Mouse (Mus musculus): ENCODE data around the gene Gdpd4. TPM values are rescaled to one million over a fixed set of nuclear protein-coding genes. Genes with fewer than 3 reads are reported as not detected.
A peak's percentile ranks its signal among the peaks of the same experiment; 100 is the strongest.

Gdpd4 gene
- not detected for total RNA-seq (2022)

DNA sequence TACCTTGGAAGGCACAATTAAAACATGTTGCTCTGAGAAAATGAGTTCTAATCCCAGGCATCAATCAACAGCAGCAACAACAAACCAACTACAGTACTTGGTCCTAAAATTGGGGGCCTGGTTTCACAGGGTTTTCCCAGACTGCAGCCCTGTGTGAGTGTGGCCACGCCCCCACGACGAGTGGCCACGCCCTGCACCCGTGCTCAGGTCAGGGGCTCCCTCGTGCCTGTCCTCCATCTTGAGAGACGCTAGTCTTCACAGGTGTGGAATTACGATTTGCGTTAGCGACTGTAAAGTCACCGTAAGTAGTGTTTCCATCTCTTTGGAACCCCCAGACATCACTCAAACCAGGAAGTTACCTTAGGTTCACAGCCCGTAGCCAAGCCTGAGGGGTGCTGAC is at the start of gene Gdpd4:
Gdpd4 (plus strand) TSS at position 214 of the 400 bp plus-strand sequence.
- no peak for DNase-seq (ENCODE audit: low spot score)

DNA sequence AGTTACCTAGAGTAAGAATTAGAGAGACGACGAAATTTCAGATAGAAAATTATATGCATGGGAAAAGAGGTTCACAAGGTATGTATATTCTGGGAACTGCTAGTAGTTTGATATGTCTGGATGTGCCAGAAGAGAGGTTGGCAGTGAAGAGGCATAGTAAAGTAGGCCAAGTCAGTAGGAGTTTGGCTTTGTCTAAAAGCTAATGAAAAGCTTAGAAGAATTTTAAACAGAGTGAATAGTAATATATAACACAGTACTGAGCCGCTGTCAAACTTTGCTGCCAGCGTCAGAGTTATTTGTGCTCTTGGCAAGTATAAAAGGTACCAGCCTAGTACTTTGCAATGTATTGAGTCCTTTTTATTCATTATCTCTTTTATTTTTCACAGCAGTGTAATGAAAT is 47.4 kb upstream of the Gdpd4 start:
- no peak for DNase-seq (ENCODE audit: low spot score)

DNA sequence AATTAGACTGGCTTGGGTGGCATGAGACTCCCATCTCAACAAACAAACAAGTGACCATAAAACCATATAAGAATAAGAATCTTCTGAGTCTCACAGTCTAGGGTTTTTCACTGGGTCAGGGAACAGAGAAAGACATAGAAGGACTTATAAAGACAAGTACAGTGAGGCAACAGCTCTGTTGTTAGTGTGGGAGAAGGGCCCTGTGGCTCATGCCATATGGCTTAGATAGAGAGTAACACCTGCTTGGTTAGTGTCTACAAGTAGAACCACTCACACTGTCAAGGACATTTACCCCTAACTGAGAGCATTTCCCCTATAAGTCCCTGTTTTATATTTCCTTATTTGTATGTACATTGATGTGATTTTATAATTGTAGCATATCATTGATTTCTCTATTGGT is 46.4 kb upstream of the Gdpd4 start:
- no peak for DNase-seq (ENCODE audit: low spot score)

DNA sequence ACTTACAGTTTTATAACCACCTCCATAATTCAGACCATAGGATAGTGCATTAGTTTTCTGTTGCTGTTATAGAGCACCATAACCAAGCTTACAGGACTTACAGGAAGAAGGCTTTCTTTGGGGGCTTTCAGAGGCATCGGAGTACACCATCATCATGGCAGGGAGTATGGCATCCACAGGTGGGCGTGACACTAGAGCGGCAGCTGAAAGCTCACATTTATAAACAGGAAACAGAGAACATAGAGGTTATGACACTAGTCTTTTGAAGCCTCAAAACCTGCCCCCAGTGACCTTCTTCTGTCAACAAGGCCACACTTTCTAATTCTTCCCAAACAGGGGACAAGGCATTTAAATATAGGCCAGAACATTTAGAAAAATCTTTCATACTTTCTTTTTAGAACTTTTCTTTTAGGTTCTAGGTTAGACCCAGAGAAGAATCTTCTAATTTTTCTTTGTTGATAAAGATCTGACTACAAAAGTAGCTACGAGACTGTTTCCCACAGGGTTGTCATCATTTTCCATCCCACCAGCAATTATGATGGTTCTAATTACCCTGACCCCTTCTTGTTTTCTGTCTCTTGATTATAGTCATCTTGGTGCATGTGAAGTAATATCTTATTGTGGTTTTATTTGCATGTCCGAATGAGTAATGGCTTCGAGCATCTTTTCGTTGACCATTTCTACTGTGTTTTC is 41.8 kb upstream of the Gdpd4 start:
- no peak for DNase-seq (ENCODE audit: low spot score)

DNA sequence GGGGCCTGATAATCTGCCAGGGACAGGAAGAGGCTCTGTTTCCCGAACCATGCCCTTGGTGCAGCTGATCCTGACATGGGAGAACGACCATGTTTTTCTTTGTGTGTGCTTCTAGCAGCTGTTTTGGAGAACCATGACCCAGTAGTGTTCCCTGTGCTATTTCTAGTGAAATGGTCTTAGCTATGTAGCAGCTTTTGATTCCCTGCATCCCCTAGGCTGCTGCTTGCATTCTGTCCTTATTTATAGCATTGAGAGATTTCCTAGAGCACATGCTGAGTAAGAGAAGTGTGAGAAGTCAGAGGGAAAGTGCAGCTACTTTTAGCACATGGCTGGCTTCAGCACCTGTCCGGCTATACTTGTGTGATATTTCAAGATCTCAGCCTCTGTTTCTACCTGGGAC is 8.1 kb upstream of the Gdpd4 start:
- no peak for DNase-seq (ENCODE audit: low spot score)

DNA sequence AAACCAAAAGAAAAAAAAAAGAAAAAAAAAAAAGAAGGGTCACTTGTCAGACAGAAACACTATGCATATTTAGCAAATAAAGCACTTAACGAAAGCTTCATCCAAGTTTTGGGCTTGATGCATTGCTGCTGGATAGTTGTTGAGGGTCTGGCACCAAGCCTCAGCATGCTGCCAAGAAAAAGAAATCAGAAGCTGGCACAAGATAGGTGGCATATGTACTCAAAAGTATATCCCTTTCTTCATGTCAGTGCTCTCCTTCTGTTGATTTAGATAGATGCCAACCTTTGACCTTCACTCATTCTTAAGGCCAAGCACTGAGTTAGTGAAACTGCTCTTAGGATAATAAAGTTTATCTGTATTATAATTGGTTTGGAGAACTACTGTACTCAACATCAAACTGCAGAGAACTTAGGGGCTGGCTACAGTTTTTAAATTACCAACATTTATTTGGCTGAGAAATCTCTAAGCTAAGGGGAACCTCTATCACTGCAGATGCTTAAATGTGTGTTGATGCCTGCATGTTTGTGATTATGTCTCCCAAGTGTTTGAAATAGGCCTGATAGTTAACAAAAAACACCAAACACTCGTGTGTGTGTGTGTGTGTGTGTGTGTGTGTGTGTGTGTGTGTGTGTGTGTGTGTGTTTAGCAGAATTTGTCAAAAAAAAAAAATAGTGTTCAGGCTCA is 4.8 kb upstream of the Gdpd4 start:
- DNase-seq (ENCODE audit: low spot score) = no peak

DNA sequence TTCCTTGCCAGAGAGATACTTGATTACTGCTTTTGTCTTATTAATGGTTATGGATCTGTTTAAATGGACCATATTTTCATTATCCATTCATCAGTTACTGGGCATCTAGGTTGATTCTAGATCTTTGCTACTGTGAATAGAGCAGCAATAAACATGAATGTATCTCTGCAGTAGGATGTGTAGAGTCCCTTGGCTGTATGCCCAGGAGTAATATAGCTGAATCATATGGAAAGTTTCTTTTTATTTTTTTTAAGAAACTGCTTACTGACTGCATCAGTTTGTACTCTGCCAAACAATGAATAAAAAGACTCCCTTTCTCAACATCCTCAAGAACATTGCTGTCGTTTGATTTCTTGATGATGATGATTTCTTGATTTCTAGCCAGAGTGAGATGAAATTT is 6.1 kb downstream of the Gdpd4 start:
- no peak for DNase-seq (ENCODE audit: low spot score)

DNA sequence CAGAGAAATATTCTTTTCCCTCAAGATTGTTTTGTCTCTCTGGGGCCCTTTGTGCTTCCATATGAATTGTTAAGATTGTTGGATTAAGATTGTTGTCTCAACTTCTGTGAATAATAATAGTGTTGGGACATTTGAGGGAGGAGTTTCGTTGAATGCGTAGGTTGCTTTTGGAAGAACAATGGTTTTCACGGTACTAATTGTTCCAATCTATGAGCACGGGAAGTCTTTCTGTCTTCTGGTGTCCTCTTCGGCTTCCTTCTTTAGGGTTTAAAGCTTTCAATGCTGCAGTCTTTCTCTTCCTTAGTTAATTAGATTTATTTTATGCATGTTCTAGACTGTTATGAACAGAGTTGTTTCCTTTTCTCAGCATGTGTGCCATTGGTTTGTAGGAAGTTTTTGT is 7.2 kb downstream of the Gdpd4 start:
- no peak for DNase-seq (ENCODE audit: low spot score)

DNA sequence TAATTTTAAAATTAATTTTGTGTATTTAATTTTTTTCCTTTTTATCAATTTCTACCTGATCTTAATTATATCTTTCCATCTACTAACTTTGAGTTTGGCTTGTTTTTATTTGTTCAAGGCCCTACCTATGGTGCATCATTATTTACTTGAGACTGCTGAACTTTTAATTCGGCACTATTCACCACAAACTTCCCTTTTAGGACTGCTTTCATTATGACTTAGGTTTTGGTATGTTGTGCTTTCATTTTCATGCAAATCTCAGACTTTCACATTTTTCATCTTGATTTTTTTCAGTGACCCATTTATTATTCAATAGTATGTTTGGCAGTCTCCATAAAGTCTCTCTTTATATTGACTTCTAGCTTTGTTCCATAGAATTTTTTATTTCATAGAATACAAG is 24.7 kb downstream of the Gdpd4 start:
- DNase-seq (ENCODE audit: low spot score) = no peak

DNA sequence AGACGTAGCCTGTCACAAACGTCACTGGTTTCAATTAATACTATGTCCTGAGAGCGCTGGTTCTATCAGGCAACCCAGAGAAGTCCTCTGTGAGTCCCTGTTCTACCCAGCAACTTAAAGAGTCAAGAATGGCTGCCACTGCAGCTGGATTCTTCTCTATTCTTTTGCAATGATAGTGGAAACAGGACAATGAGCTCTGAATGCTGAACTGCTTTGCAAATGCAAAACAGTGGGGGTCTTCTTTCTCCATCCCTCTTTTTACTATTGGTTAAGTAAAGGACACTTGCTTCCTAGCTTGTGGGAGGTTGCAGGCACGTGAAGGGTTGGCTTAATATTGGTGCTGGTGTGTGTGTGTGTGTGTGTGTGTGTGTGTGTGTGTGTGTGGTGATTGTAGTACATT is 52.7 kb downstream of the Gdpd4 start:
- no peak for DNase-seq (ENCODE audit: low spot score)

DNA sequence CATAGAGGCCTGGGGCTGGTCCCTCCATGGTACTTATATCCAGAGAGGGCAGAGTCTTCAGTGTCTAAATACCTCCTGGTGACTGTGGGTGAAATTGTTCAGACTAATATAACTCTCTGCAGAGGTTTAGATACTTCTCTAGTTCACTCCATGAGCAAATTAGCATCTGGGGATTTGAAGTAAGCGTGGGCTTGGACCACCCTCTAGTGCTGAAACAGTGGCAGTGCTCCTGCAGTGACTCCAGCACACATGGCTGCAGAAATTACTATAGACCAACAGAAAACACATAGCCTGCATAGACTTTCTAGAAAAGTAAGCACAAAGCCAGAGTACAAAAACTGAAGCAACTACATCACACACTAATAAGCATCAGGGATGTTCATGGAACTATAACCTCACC is 57.7 kb downstream of the Gdpd4 start:
- peak; percentile 29 for DNase-seq (ENCODE audit: low spot score)

DNA sequence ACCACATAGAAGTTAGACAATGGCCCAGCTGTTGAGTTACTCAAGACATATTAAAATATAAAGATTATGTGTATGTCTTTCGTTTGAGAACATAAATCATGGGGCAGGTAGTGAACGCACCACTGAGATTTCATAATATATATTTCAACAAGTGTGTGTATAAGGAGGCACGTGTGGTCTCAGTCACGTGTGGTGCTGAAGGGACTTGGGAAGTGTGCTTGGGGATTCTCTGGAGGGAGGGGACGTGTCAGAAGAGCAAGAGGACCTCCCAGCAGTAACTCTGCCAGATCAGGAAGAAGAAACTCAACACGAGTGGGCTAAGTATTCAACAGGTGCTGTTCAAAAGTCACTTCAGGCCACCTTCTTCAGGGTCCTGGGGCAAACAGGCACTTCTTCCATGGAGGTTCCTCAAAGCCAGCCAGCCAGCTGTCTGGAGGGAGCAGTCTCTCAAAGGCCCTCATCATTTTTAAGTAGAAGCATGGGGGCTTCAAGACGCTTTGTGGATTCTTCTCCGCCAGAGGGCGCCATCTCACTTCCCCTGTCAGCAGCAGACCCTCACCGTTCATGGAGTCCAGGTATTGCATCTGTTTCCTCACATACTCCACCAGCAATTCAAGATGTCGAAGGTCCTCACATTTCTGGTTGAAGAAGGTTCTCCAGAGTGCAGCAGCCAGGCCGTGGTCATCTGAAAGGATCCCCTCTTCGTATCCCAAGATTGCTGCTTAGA is 64.5 kb downstream of the Gdpd4 start:
- no peak for DNase-seq (ENCODE audit: low spot score)

DNA sequence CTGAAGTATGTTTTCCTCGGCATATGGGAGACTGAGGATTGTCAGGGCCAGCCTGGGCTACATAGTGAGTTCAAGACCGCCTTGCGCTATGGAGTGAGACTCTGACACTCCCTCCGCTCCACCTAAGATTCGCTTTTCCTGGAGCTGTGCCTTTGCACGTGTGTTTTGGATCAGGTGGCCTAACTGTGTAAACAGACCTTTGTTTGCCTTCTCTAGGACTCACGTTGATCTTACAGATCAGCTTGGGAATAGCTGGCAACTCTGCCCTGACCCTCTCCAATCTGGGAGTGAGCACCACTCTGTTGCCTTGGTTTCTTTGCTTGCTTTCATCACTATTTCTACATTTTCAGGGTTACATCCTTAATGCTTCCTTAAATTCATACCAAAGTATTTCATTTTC is 82.9 kb downstream of the Gdpd4 start:
- DNase-seq (ENCODE audit: low spot score) = no peak

DNA sequence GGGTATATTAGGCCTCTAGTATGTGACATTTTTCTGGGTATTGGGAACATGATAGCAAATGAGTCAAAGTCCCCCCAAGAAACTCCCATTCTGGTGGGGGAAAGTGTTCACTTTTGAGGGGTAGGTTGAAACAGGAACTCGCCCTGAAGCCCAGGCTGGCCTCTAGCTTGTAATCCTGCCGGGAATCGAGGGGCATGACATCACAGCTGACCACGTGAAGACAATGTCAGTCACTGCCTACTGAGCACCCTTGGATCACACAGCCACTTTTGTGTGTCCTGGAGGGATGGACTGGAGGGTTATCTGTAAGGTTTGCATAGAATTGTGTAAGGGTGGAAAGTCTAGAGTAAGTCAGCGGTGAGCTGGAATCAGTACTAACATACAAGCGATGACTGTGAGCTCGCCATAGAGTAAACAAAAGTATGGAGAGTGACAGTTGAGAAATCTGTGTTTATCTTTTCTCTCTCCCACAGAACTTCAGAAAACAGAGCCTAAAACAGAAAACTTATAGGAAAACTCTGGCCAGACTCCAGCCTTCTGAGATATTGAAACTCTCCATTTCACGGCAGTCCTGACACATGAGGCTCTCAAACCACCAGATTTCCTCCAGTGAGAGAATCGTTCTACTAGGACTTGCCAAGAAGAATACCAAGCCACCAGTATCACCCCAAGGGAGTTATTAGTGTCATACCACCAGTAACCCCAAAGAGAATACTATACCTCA is 128.5 kb downstream of the Gdpd4 start:
- no peak for DNase-seq (ENCODE audit: low spot score)

DNA sequence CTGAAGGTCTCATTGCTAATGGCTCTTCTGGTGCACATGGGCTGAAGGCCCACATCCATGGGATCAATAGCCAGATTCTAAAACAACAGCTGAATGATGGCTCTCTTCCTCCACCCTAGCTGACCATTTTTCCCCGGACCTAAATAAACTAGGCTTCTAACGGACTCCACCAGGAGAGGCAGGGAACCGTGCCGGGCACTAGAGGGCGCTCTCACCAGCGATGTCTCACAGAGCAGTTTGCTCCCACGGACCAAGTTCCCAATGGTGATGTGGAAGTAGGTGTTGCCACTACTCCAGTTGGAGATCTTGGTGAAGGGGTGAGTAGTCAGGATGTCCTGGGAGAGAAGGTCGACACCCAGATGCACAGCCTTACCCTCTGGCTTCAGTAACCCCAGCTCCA is 132.2 kb downstream of the Gdpd4 start:
- DNase-seq (ENCODE audit: low spot score) = peak; percentile 7

DNA sequence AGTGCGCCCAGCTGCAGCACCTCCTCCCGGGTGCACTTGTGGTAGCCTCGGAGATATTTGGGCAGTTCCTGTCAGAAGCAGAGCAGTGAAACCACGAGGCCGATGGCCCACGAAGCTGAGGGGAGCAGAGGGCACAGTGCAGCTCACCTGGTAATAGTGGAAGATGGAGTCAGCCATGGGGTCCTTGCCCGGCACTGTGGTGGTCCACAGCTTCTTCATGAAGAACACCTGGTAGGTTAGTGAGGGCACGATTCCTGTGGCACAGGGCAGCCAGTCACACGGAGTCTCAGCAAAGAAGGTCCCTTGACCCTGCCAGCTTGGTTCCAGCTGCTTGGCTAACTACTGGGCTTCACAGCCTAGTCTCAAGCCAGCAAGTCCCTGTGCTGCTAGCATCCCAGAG is 134.7 kb downstream of the Gdpd4 start:
- no peak for DNase-seq (ENCODE audit: low spot score)

DNA sequence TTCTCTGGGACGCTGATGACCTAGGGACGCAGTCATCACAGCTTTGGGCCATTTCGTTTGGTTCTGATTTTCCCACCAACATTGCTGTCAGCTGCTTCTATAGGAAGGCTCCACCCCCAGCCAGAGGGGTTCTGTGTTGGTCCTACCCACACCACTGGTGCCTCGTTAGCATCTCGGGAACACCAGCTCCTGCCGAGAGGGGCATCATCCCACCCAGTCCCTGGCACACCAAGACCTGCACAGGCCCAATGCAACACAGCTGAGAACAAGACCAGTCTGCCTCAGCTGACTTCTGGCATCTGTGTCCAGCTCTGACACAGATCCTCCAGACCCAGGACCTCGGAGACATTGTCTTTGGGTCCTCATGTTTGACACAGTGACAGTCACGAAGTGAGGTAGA is 135.2 kb downstream of the Gdpd4 start:
- DNase-seq (ENCODE audit: low spot score) = no peak

DNA sequence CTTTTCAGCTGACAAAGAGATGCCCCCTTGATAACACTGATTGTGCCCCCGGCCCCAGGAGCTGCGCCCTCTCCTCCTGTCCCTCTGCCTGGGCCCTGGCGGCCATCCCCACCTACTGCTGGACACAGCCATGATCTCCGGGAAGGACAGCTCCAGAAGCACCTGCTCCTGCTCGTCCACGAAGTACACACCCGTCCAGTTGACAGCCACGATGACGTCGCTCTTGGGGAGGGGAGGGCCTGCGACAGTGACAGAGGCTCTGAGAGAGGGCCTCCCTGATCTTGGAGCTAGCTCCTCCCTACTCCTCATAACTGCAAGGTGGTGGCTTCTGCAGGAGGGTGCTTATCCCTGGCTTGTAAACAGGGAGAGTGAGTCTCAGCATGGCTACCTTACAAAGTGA is 146.5 kb downstream of the Gdpd4 start:
- no peak for DNase-seq (ENCODE audit: low spot score)

DNA sequence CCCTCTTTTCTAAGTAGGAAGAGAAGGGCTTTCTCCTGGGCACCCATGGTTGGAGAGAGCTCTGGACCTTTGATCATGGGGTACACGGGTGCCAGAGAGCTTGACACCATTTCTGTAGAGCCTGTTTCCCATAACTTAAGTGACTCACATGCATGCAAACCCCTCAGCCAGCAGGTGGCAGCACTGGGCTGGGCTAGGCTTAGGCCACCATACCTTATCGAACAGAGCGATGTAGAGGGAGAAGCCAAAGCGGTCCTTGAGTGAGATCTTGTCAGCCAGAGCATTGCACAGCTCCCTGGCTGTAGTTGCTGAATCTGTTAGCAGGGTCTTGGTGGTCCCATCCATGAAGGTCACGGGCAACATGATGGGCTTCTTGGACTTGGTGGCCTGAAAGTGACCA is 151.9 kb downstream of the Gdpd4 start:
- peak; percentile 78 for DNase-seq (ENCODE audit: low spot score)

DNA sequence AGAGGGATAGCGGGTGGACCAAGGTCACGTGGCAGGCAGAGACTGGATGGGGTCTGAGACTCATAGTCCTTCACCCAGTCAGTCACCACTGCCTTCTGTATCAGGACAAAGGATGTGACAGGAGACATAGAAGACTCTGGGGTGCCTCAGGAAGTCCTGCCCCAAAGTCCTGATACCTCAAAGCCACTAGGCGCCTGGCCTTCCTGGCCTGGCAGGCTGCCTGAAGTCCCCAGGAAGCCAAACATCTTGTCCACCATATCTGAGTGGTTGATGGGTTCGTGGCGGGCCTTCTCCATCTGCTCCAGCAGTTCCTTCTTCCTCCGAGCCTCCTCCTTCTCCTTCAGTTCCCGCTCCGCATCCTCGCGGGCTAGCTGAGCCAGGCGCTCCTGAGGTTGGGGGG is 157.7 kb downstream of the Gdpd4 start:
- no peak for DNase-seq (ENCODE audit: low spot score)

DNA sequence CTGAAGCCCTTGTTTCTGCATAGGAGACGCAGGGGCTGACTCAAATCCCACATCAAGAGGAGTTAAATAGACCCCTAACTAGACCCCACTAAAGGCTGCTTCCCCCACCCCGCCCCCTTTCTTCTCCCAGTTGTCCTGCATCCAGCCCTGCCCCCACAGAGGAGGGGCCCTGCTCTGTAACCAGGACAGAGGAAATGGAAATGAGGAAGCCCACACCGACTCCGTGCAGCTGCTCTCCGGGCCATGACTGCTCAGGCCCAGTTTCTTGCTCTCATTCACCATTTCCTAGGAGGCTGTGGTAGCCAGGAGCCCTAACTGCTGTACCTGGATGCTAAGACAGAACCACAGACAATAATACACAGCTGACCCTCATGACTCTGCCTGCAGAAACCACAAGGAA is 162.6 kb downstream of the Gdpd4 start:
- DNase-seq (ENCODE audit: low spot score) = no peak

DNA sequence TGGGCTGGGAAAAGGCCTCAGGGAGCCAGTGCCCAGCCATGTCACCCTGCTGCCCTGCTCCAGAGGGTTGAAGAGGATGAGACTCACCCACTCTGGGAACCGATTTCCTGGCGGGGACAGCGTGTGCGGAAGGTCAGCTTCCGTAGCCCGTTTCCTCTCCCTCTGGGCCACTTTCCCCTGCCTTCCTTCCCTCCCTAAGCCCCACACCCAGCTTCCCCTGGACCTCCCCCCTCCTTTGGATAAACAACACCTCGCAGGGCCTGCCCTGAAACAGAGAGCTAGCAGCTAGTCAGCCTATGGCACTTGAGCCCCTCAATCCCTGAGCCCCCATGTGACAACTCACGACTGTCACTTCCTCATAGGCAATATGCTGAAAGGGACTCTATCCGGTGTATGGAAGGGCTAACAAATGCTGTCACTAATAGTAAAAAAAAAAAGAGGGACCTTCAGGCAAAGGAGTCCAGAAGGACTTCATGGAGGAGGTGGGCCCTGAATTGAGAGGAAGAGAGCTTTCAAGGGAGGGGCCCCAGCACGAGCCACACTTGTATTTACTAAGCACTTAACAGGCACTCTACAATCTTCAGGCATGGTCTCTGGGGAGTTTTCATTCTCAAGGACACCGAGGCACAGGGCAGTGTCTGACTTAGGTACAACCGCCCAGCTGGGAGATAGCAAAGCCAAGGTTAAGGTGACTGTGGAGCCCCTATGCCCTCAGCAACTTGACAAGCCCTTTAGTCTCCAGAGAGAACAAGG is 165.0 kb downstream of the Gdpd4 start:
- DNase-seq (ENCODE audit: low spot score) = no peak
